Mouse (Mus musculus): ENCODE results near the gene Asic3.

GRCm38 (mm10) chr5:24408651-24409050, 4.5 kb upstream of the Asic3 start:
- TF ChIP-seq CTCF (IDR thresholded peaks at IDR 0.05; ENCODE audit: borderline replicate concordance, insufficient read depth, low read length) (no peak), POLR2A (IDR thresholded peaks at IDR 0.05; ENCODE audit: low read depth, low read length) (no peak)

Measured in embryonic fibroblast, embryonic 13.5 days (primary cell).